Mouse (Mus musculus): Measurements from ENCODE around the gene Pi4kb.
"Not testable (repeated sequence)": the region's sequence is repeated elsewhere in the genome, so short reads cannot be mapped to it uniquely, and the experiment has no call there.

Gene Pi4kb

GRCm38 (mm10) chr3:95016532-95017056 lies 42.1 kb downstream of the Pi4kb start:
- no peak for DNase-seq

- no peak for DNase-seq
These were observed 44.2 kb downstream of the Pi4kb start for GRCm38 (mm10) chr3:95018741-95019140.

GRCm38 (mm10) chr3:95020956-95021355 lies 46.4 kb downstream of the Pi4kb start:
- not testable (repeated sequence) for DNase-seq

GRCm38 (mm10) chr3:95024551-95024950 lies 50.0 kb downstream of the Pi4kb start:
- peak; percentile 43 for DNase-seq

GRCm38 (mm10) chr3:95025202-95025601 lies 50.7 kb downstream of the Pi4kb start:
- no peak for DNase-seq

- no peak for DNase-seq
These were observed 52.6 kb downstream of the Pi4kb start for GRCm38 (mm10) chr3:95027057-95027645.

GRCm38 (mm10) chr3:95027701-95028100 lies 53.2 kb downstream of the Pi4kb start:
- DNase-seq, result no peak

- DNase-seq, result no peak
These were observed 54.1 kb downstream of the Pi4kb start for GRCm38 (mm10) chr3:95028603-95029002.

- not testable (repeated sequence) for DNase-seq
These were observed 54.8 kb downstream of the Pi4kb start for GRCm38 (mm10) chr3:95029291-95029827.

GRCm38 (mm10) chr3:95029953-95030352 lies 55.4 kb downstream of the Pi4kb start:
- no peak for DNase-seq

GRCm38 (mm10) chr3:95041625-95042024 lies 67.1 kb downstream of the Pi4kb start:
- DNase-seq, result no peak

GRCm38 (mm10) chr3:95042166-95042837 lies 67.8 kb downstream of the Pi4kb start, which contains the start of gene Psmd4:
Gene Psmd4, minus strand, starts transcription at chr3:95042614.
- DNase-seq, result peak; percentile 98

- DNase-seq, result no peak
These were observed 68.3 kb downstream of the Pi4kb start for GRCm38 (mm10) chr3:95042838-95043229.

GRCm38 (mm10) chr3:95043251-95043650 lies 68.7 kb downstream of the Pi4kb start:
- DNase-seq, result no peak

GRCm38 (mm10) chr3:95046462-95047057 lies 72.0 kb downstream of the Pi4kb start:
- DNase-seq, result no peak

- no peak for DNase-seq
These were observed 73.4 kb downstream of the Pi4kb start for GRCm38 (mm10) chr3:95047914-95048313.

- DNase-seq, result peak; percentile 67
These were observed 78.4 kb downstream of the Pi4kb start for GRCm38 (mm10) chr3:95052959-95053358.

GRCm38 (mm10) chr3:95053701-95054100 lies 79.2 kb downstream of the Pi4kb start:
- peak; percentile 48 for DNase-seq

GRCm38 (mm10) chr3:95054481-95055260 lies 80.1 kb downstream of the Pi4kb start:
- peak; percentile 58 for DNase-seq

GRCm38 (mm10) chr3:95056275-95056674 lies 81.7 kb downstream of the Pi4kb start:
- no peak for DNase-seq
